Mouse (Mus musculus) fat pad, adult 2 months (tissue): Measurements from ENCODE around the gene Atp8a1.

Source experiments
- DNase-seq: peaks from one replicate; pipeline ENCODE4 v3.0.0-alpha.2; 2011; ENCODE audit warnings: low read depth, low spot score; ENCODE audit errors: extremely low read depth

Gene Atp8a1

DNA sequence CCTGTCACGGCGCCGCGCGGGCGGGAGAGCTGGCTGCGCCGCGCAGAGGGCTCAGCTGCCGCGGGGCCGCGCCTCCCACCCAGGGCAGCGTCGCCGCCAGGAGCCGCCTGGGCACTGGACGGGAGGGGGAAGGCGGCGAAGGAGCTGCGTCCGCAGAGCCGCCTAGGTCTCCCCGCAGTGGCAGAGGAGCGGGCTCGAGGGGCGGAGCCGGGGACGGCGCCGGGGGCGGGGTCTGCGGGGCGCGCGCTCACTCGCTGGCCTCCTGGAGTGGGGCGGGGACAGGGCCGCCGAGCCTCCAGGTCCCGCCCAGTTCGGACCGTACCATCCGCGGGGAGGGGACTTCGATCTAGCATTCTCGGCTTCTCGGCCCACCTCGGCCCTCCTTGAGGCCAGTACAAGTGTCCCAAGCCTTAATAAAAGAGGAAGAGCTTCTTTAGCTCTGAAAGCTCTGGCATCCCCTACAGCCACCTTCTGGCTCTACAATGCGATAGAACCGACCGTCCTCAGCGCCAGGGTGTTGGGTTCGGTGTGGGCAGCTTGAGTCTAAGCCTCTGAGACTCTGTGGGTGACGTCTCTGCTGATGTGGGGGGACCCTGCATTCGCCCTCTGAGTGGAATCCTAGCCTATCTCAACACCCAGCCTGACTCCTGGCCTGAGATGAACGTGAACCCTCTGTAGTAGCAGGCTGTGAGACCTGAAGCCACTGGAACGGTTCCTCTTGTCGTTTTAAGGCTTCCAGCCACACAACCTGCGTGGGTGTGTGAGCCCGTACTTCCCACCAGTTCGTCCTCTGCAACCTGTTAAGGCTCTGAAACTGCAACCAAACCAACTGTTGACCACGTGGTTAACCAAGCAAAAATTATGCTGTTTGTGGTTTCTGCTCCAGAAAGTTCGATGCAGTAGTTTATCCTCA is at the start of gene Atp8a1:
Gene Atp8a1, minus strand, starts transcription at position 182 of the 913 bp plus-strand sequence.
- DNase-seq: no peak

- DNase-seq: no peak
Measured at GRCm38 (mm10) chr5:67884422-67885210, 37.4 kb upstream of the Atp8a1 start.

DNA sequence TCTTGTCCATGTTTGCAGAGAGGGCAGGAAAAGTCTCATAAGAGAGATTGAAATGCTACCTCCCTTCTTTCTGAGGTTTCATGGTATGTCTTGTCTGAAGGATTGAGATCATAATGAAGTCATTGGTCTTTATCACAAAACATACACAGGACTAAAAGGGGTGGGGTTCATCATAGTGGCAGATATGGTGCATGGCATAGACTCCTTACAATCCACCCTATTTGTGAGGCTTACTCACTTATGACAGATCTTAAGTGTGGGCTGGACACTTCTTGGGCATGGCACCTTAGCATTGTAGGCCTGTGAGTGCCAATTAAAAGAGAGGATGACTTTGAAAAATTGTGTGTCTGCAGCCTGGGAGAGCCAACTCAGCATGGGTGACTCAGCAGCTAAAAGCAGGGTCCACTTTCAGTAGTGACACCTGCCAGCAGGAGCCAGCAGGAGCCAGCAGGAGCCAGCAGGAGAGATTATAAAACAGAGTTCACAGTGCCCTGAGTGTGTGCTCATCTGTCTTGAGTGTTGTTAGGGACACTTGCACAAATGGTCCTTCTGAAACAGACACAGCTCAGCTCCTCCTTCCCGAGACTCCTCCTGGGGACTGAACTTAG is 36.4 kb upstream of the Atp8a1 start:
- no peak for DNase-seq

GRCm38 (mm10) chr5:67871414-67871813 is 24.2 kb upstream of the Atp8a1 start:
- no peak for DNase-seq

- DNase-seq: no peak
Measured at GRCm38 (mm10) chr5:67866221-67866620, 19.0 kb upstream of the Atp8a1 start.

DNA sequence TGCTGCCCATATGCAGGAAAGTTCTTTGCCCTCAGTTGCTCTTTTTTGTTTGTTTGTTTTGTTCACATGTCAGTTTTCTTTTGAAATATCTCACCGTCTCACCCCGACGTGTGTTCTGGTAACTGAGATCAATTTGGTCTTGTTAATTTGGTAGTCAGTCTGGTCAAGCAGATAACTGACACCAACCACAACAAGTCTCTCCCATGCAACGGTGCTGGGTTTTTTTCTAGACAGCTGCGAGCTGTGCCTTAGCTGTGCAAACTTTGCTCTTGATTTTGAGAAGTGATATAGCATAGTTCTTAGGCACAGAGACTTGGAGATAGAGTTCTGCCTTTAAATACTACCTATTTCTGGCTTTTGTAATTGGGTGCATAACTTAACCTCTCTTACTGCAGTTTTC is 18.4 kb upstream of the Atp8a1 start:
- no peak for DNase-seq

DNA sequence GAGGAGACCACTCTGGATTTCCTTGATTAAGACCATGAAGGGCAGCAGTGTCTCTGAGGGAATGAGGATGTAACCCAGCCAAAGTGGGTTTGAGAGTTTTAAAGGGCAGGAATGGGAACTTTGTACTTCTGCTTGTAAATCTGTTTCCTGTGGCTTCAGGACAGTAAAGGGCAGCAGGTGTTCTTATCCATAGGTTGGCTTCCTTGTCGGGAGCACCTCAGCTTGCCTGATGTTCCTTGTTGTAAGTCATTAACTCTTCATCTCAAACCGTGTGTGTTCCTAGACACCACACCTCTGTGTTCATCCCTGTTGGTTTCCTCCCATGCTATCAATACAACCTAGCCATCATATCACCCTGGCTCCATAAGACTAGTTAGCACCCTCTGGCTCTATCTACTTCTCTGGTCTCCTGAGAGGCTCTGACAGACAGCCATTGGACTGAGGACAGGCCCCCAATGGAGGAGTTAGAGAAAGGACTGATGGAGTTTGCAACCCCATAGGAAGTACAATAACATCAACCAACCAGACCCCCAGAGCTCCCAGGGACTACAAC is 17.4 kb upstream of the Atp8a1 start:
- DNase-seq: no peak

GRCm38 (mm10) chr5:67863950-67864391 is 16.7 kb upstream of the Atp8a1 start:
- no peak for DNase-seq

DNA sequence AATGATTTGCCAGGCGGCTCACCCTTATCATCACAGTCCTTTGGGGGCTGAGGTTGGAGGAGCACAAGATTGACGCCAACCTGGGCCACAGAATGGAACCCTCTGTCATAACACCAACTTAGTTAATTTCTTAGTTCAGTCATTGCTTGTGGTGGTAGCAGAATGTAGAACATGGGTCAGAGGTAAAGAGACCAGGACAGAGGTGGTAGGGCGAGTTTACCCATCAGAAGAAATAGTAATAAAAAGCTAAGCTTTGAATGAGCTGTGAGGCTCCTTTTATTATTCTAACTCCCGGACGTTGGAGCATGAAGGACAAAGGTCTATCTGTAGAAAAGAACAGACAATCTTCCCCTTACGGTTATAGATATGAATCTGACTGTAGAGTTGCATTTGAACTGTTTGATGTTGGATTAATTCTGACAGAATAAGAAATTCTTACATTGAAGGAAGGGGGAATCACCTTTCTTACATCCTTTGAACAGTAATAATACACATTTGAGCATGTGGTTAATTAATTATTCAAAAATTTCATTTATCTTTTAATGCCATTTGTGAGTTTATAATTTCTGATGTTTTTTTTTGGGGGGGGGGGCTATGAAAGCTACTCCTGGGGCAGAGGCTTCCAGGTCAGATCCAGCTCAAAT is 7.9 kb upstream of the Atp8a1 start:
- DNase-seq: no peak

DNA sequence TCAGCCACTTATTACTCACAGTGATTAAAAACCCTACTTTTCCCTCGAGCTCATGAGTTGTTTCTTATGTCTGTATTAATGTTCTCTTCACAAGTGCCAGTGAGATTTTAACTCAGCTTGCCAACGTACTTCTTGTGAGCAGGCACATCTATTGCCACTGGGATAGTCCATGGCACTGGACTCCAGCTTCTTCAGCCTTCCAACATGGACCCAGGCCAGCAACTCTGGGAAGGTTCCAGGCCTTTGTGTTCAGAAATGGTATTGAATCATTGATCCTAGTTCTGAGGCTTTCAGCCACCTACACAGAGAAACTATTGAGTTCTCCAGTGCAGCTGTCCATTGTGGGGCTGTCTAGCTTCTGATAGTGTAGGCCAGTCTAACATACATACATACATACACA is 5.6 kb upstream of the Atp8a1 start:
- DNase-seq: peak; percentile 77

DNA sequence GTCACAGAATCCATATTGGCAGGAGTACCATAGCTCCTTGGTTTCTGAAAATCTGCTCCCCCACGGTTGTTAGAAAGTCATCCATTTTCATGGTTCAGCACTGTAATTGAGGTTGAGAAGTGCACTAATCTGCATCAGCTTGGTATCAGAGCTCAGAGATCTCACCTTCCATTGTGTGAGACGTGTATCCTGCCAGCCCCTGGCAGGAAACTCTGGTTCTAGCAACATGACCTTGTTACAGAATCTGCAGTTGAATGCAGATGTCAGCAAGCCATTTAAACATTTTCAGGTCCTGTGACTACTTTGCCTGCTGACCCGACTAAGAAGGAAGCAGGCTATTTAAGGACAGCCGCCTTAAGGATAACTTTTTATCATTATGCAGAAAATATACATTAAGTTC is 2.2 kb upstream of the Atp8a1 start:
- no peak for DNase-seq

DNA sequence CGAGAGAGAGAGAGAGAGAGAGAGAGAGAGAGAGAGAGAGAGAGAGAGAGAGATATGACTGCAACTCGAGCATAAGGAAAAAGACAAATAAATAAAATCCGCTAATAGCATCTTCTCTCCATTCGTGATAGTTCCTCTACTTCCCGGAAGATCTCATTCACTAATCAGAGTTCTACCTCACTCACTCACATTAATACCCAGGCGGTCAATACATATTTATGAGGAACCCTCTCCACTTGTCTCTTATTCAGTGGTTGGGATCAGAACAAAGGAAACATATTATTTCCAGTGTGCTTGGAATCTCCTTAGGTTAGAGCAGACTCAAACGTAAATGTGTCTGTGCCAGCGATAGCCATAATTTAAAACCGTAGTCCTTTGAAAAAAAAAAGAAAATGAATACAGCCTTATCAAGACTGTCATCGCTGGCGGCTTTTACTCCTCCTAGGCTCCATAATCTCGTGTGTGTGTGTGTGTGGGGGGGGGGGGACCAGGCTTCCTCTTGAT is 1.3 kb upstream of the Atp8a1 start:
- DNase-seq: no peak

GRCm38 (mm10) chr5:67846361-67847224 is 641 bp downstream of the Atp8a1 start:
- no peak for DNase-seq

DNA sequence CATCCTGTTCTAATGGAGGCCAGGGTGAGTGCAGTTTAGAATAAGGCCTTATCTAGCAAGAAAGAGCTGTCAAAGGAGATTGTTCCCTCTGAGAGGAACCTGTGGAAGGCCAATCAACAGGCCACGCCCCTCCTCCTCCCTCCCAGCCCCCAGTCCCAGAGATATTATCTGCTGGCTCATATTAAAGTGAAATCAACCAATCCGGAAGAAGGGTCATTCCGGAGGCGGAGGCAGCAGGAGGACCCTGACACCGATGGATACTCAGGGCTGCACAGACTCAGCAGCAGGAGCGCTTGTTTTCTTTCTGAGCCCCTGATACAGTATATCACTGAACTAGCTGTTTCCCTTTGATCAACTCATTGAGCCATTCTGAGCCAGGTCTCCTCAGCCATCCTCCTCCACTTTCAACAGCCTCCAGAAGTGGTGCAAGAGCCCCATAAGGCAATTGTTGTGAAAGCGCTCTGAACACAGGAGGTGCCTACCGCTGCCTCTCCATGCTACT is 2.0 kb downstream of the Atp8a1 start:
- DNase-seq: no peak

- no peak for DNase-seq
Measured at GRCm38 (mm10) chr5:67844070-67844469, 3.2 kb downstream of the Atp8a1 start.

DNA sequence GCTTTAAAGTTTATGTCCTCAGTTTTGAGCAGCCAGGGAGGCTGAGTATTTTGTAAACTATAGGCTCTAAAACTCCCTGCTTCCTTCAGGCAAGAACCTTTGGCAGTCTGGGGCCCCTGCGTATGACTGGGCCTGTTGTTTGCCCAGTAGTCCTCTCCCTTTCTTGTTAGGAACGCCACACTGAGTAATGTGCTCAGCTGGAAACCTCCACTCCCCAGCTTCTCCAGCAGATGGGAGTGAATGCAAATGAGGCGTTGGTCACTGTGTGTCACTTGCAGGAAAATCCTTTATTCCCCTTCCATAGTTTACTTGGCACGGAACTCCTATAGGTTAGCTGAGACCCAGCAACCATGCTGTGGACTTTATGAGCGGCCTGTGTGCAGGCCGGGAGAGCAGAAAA is 4.9 kb downstream of the Atp8a1 start:
- DNase-seq: no peak

- no peak for DNase-seq
Measured at GRCm38 (mm10) chr5:67833841-67834240, 13.4 kb downstream of the Atp8a1 start.

- DNase-seq: no peak
Measured at GRCm38 (mm10) chr5:67831293-67832147, 15.7 kb downstream of the Atp8a1 start.
